Mouse (Mus musculus) yolk sac, embryonic 10.5 days (tissue): ENCODE data around the gene Cfap73.

Experiments used
- DNase-seq: peaks from one replicate; pipeline ENCODE4 v3.0.0-alpha.2; 2017; ENCODE audit warnings: low spot score

Cfap73 gene

GRCm38 (mm10) chr5:120612822-120613604 is 21.0 kb downstream of the Cfap73 start:
- peak; percentile 100 for DNase-seq

GRCm38 (mm10) chr5:120612442-120612821 is 21.6 kb downstream of the Cfap73 start, which contains the start of the genes Rita1 and Ddx54:
Gene Rita1 (minus strand): TSS chr5:120612589.
Gene Ddx54 (plus strand): TSS chr5:120612739.
- DNase-seq = peak; percentile 97

- no peak for DNase-seq
Observed at GRCm38 (mm10) chr5:120611416-120611815, 22.6 kb downstream of the Cfap73 start.

GRCm38 (mm10) chr5:120610906-120611305 is 23.1 kb downstream of the Cfap73 start:
- DNase-seq = no peak

- no peak for DNase-seq
Observed at GRCm38 (mm10) chr5:120609246-120609775, 24.7 kb downstream of the Cfap73 start.

- no peak for DNase-seq
Observed at GRCm38 (mm10) chr5:120607335-120607734, 26.7 kb downstream of the Cfap73 start.

GRCm38 (mm10) chr5:120606590-120607200 is 27.3 kb downstream of the Cfap73 start:
- no peak for DNase-seq

GRCm38 (mm10) chr5:120605688-120606087 is 28.3 kb downstream of the Cfap73 start:
- DNase-seq = peak; percentile 85

- DNase-seq = no peak
Observed at GRCm38 (mm10) chr5:120605241-120605661, 28.8 kb downstream of the Cfap73 start.

- peak; percentile 71 for DNase-seq
Observed at GRCm38 (mm10) chr5:120604839-120605238, 29.2 kb downstream of the Cfap73 start.

- DNase-seq = no peak
Observed at GRCm38 (mm10) chr5:120603515-120603914, 30.5 kb downstream of the Cfap73 start.

- DNase-seq = no peak
Observed at GRCm38 (mm10) chr5:120602210-120602609, 31.8 kb downstream of the Cfap73 start.

- DNase-seq = peak; percentile 44
Observed at GRCm38 (mm10) chr5:120600946-120601668, 32.9 kb downstream of the Cfap73 start.

- DNase-seq = no peak
Observed at GRCm38 (mm10) chr5:120599625-120600024, 34.4 kb downstream of the Cfap73 start.

- DNase-seq = no peak
Observed at GRCm38 (mm10) chr5:120594485-120594884, 39.5 kb downstream of the Cfap73 start.

- no peak for DNase-seq
Observed at GRCm38 (mm10) chr5:120592141-120592540, 41.9 kb downstream of the Cfap73 start.

- no peak for DNase-seq
Observed at GRCm38 (mm10) chr5:120590356-120591010, 43.6 kb downstream of the Cfap73 start.

GRCm38 (mm10) chr5:120588569-120589094 is 45.4 kb downstream of the Cfap73 start, which contains the start of the genes Tpcn1 and Iqcd:
Gene Tpcn1 (minus strand): TSS chr5:120588673.
Gene Iqcd (plus strand): TSS chr5:120589016.
- DNase-seq = peak; percentile 100

GRCm38 (mm10) chr5:120587940-120588568 is 46.0 kb downstream of the Cfap73 start:
- DNase-seq = no peak

GRCm38 (mm10) chr5:120587616-120587926 is 46.5 kb downstream of the Cfap73 start:
- peak; percentile 49 for DNase-seq
